Mouse (Mus musculus) bone marrow macrophage, adult 2 months (primary cell): ENCODE measurements at regions not wholly inside any gene's neighbourhood (a gene's known extent, or its start where the extent isn't known, plus 50 kb on each side); places are given as distances from the start of the nearest gene placed in this dataset.

Source experiments
- CTCF ChIP-seq: IDR thresholded peaks from 2 replicates; pipeline ENCODE4 v1.5.1; 2012; ENCODE audit warnings: low read depth, mild to moderate bottlenecking, low read length, moderate library complexity
- POLR2A ChIP-seq: IDR thresholded peaks from 2 replicates; pipeline ENCODE4 v1.6.1; 2012; ENCODE audit warnings: mild to moderate bottlenecking, low read depth, low read length, borderline replicate concordance

DNA sequence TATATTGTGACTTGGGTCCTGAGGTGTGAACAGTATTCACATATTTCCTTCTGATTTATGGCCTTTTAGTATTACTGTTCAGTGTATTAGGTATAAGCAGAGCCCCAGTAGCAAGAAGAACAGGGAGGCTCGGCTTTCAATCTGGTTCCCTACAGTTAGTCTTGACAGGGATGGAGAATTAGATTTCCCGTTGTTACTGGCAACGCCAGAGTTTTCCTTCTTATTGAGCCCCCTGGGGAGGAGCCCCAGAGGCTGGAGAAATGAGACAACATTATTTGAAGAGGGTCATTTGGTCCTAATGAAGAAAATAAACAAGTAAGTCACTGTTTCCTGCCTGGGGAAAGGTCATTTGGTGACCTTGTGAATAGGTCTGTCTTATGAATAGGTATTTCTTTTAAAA is 285.1 kb upstream of the Pard3b start:
- TF ChIP-seq CTCF, result no peak
- TF ChIP-seq POLR2A, result no peak
